Mouse (Mus musculus): ENCODE measurements around the gene Sptb. TPM values are rescaled to one million over a fixed set of nuclear protein-coding genes. Genes with fewer than 3 reads are reported as not detected.

Sptb gene
- total RNA-seq, 2 experiments from 2014 or later = 62.2 to 62.6 TPM

GRCm38 (mm10) chr12:76672008-76672407, 38.3 kb downstream of the Sptb start:
- DNase-seq = no peak

GRCm38 (mm10) chr12:76670533-76671086, 39.7 kb downstream of the Sptb start:
- DNase-seq = peak; percentile 18

GRCm38 (mm10) chr12:76669956-76670530, 40.3 kb downstream of the Sptb start:
- no peak for DNase-seq

- DNase-seq = no peak
These were observed 41.5 kb downstream of the Sptb start for GRCm38 (mm10) chr12:76668654-76669419.

GRCm38 (mm10) chr12:76651788-76652345, 58.5 kb downstream of the Sptb start:
- no peak for DNase-seq

GRCm38 (mm10) chr12:76649708-76650687, 60.3 kb downstream of the Sptb start:
- DNase-seq = peak; percentile 82

GRCm38 (mm10) chr12:76645222-76646110, 64.9 kb downstream of the Sptb start:
- no peak for DNase-seq

GRCm38 (mm10) chr12:76643679-76644078, 66.7 kb downstream of the Sptb start:
- no peak for DNase-seq

GRCm38 (mm10) chr12:76642616-76643015, 67.7 kb downstream of the Sptb start:
- DNase-seq = no peak

GRCm38 (mm10) chr12:76640620-76641019, 69.7 kb downstream of the Sptb start:
- no peak for DNase-seq

GRCm38 (mm10) chr12:76634899-76635693, 75.3 kb downstream of the Sptb start:
- peak; percentile 37 for DNase-seq

GRCm38 (mm10) chr12:76623374-76623773, 87.0 kb downstream of the Sptb start:
- DNase-seq = no peak

- no peak for DNase-seq
These were observed 90.5 kb downstream of the Sptb start for GRCm38 (mm10) chr12:76619847-76620246.

- no peak for DNase-seq
These were observed 92.2 kb downstream of the Sptb start for GRCm38 (mm10) chr12:76618175-76618574.

GRCm38 (mm10) chr12:76615580-76615937, 94.8 kb downstream of the Sptb start:
- DNase-seq = no peak

GRCm38 (mm10) chr12:76614868-76615579, 95.3 kb downstream of the Sptb start:
- DNase-seq = no peak

GRCm38 (mm10) chr12:76612621-76613020, 97.7 kb downstream of the Sptb start:
- no peak for DNase-seq

GRCm38 (mm10) chr12:76608997-76609565, 101.3 kb downstream of the Sptb start:
- DNase-seq = no peak

- no peak for DNase-seq
These were observed 102.1 kb downstream of the Sptb start for GRCm38 (mm10) chr12:76608241-76608640.

All from heart, postnatal 4 days (tissue).